16 mouse cellular contexts compared by ENCODE assay signal in genomic region chr1:165724219-165725033, GRCm38 (mm10). TPM values are rescaled to one million over a fixed set of nuclear protein-coding genes. Genes with fewer than 3 reads are reported as not detected.
DNase-seq lines count a peak whose midpoint lies in the region; ATAC-seq and TF ChIP-seq lines count a peak whose summit lies in the region.
"Had no signal": no experiment of that assay in that cellular context is flagged by ENCODE, and none has a peak within 500 bp of the region (broad histone marks: within the 10 kb centered on the region; RNA-seq: fewer than 3 reads in every experiment).

No protein-coding gene starts in this region.

- no peak overlapping the region for H3K4me3 ChIP-seq in heart, embryonic 12.5 days
- H3K4me3 ChIP-seq in lung, postnatal 0 days (ENCODE audit: low read depth, low read length): no peak overlapping the region
- H3K4me3 ChIP-seq: embryonic facial prominence, embryonic 13.5 days; hindbrain, embryonic 12.5 days; limb, embryonic 12.5 days had no signal

- DNase-seq in heart, adult 18-20 months: no peak
- DNase-seq in lung, postnatal 0 days (ENCODE audit: low spot score): no peak
- DNase-seq in lung, postnatal 14 days: no peak
- DNase-seq in induced T-regulatory cell, adult 2 months (ENCODE audit: low read depth): peak; percentile 58
- DNase-seq in right cerebral cortex, postnatal 4 days: no peak
- DNase-seq in frontal cortex, postnatal 36 days (ENCODE audit: low spot score in 2 of 2): no peak
- DNase-seq: adrenal gland, postnatal 10 days; cerebellum, adult 18-20 months; lung, embryonic 14.5 days; thymus, postnatal 14 days had no signal

- H3K4me1 ChIP-seq in heart, embryonic 12.5 days (replicated peaks): peaks cover 20% of the 10 kb centered on the region
- no peaks in the 10 kb centered on the region for H3K4me1 ChIP-seq in lung, postnatal 0 days (ENCODE audit: insufficient read depth, low read depth, low read length)

- H3K27ac ChIP-seq in heart, embryonic 12.5 days (ENCODE audit: poor library complexity, severe bottlenecking): peak overlapping the region; percentile 63
- no peak overlapping the region for H3K27ac ChIP-seq in lung, postnatal 0 days (ENCODE audit: low read length)
- H3K27ac ChIP-seq: embryonic facial prominence, embryonic 13.5 days; limb, embryonic 12.5 days had no signal

- H3K9ac ChIP-seq in heart, embryonic 12.5 days: no peak overlapping the region
- no peak overlapping the region for H3K9ac ChIP-seq in lung, postnatal 0 days (replicated peaks; ENCODE audit: low read depth)
- H3K9ac ChIP-seq: embryonic facial prominence, embryonic 13.5 days; hindbrain, embryonic 12.5 days; limb, embryonic 12.5 days; lung, embryonic 14.5 days had no signal

- TF ChIP-seq EP300 in lung, postnatal 0 days (IDR thresholded peaks at IDR 0.05): no peak

- H3K9me3 ChIP-seq in heart, embryonic 12.5 days (replicated peaks): no peaks in the 10 kb centered on the region
- no peaks in the 10 kb centered on the region for H3K9me3 ChIP-seq in lung, postnatal 0 days (ENCODE audit: low read length)
- H3K9me3 ChIP-seq: embryonic facial prominence, embryonic 13.5 days; hindbrain, embryonic 12.5 days; limb, embryonic 12.5 days had no signal

- 33% methylated on average over 11 of the region's 11 CpGs for WGBS in heart, embryonic 12.5 days
- 43% methylated on average over 11 of the region's 11 CpGs for WGBS in lung, postnatal 0 days

- H3K36me3 ChIP-seq in heart, embryonic 12.5 days: no peaks in the 10 kb centered on the region
- no peaks in the 10 kb centered on the region for H3K36me3 ChIP-seq in lung, postnatal 0 days (ENCODE audit: insufficient read depth, low read length)
- H3K36me3 ChIP-seq: embryonic facial prominence, embryonic 13.5 days; hindbrain, embryonic 12.5 days; limb, embryonic 12.5 days had no signal

- no peaks in the 10 kb centered on the region for H3K27me3 ChIP-seq in heart, embryonic 12.5 days (replicated peaks)
- no peaks in the 10 kb centered on the region for H3K27me3 ChIP-seq in lung, postnatal 0 days (replicated peaks; ENCODE audit: insufficient read depth, low read length)
- H3K27me3 ChIP-seq: embryonic facial prominence, embryonic 13.5 days; hindbrain, embryonic 12.5 days; limb, embryonic 12.5 days had no signal

- peak; percentile 45; the same call in 1 of the 2 replicates for ATAC-seq in heart, embryonic 12.5 days (ENCODE audit: insufficient number of reproducible peaks, low FRiP score)
- no peak for ATAC-seq in lung, postnatal 0 days
- 0 out of 2 replicates have a peak, but pooled peaks have one; percentile 11 for ATAC-seq in neutrophil, adult 5-6 weeks (ENCODE audit: extremely low read depth, insufficient number of reproducible peaks, low FRiP score, poor library complexity, severe bottlenecking)
- ATAC-seq: CD4-positive, CD25-positive, alpha-beta regulatory T cell, adult 4 months had no signal

- no peak overlapping the region for H3K4me2 ChIP-seq in heart, embryonic 12.5 days
- H3K4me2 ChIP-seq in lung, postnatal 0 days (replicated peaks; ENCODE audit: low read depth, low read length): no peak overlapping the region
- H3K4me2 ChIP-seq: embryonic facial prominence, embryonic 13.5 days; hindbrain, embryonic 12.5 days; limb, embryonic 12.5 days; lung, embryonic 14.5 days had no signal

- TF ChIP-seq CTCF in lung, postnatal 0 days (IDR thresholded peaks at IDR 0.05): peak; percentile 10; the same call in 1 of the 2 replicates

RNA-seq across cellular contexts. Expression of gene Rcsd1, which starts 14.9 kb away (rescaled TPM):
- 113 and 122 TPM in 2 replicates for polyA plus RNA-seq in heart, embryonic 12.5 days (2016; fragmentation: Nextera tagmentation; extraction: Ambion mirVana)
- 10 to 100 TPM; 66.6 to 67.6 TPM for total RNA-seq in heart, adult 18-20 months (2021)
- 49.6 and 54.4 TPM in 2 replicates for polyA plus RNA-seq in lung, postnatal 0 days (2015; fragmentation: Nextera tagmentation; extraction: Ambion mirVana)
- total RNA-seq in neutrophil, adult 5-6 weeks (2017): 371 and 393 TPM in 2 replicates

RNA-seq across cellular contexts. Expression of gene Creg1, which starts 39.1 kb away (rescaled TPM):
- 94.9 and 109 TPM in 2 replicates for polyA plus RNA-seq in heart, embryonic 12.5 days (2016; fragmentation: Nextera tagmentation; extraction: Ambion mirVana)
- total RNA-seq in heart, adult 18-20 months (2021): 10 to 100 TPM; 88.6 to 92.2 TPM
- polyA plus RNA-seq in lung, postnatal 0 days (2015; fragmentation: Nextera tagmentation; extraction: Ambion mirVana): 123 and 148 TPM in 2 replicates
- total RNA-seq in neutrophil, adult 5-6 weeks (2017): 78.8 and 92.3 TPM in 2 replicates
